Comparison of ENCODE assay signal across 21 mouse cellular contexts in genomic region chr8:104437494-104438135, GRCm38 (mm10). TPM values are rescaled to one million over a fixed set of nuclear protein-coding genes. Genes with fewer than 3 reads are reported as not detected.
DNase-seq lines count a peak whose midpoint lies in the region; ATAC-seq and TF ChIP-seq lines count a peak whose summit lies in the region.
"Had no signal": no experiment of that assay in that cellular context is flagged by ENCODE, and none has a peak within 500 bp of the region (broad histone marks: within the 10 kb centered on the region; RNA-seq: fewer than 3 reads in every experiment).

No protein-coding gene starts in this region.

- no peak for ATAC-seq in intestine, embryonic 14.5 days (replicated peaks; ENCODE audit: low FRiP score, low TSS enrichment, low read depth)
- no peak for ATAC-seq in intestine, embryonic 15.5 days
- ATAC-seq in midbrain, embryonic 11.5 days (ENCODE audit: low FRiP score): no peak
- no peak for ATAC-seq in midbrain, embryonic 16.5 days
- no peak for ATAC-seq in stomach, postnatal 0 days (ENCODE audit: low FRiP score, low TSS enrichment)
- no peak for ATAC-seq in kidney, embryonic 14.5 days (ENCODE audit: low FRiP score, low TSS enrichment)
- ATAC-seq: forebrain, embryonic 14.5 days; hindbrain, embryonic 16.5 days; inflammation-experienced regulatory T-cells, adult 6 months had no signal

- no peak overlapping the region for H3K4me3 ChIP-seq in intestine, embryonic 14.5 days (ENCODE audit: low read depth, low read length)
- H3K4me3 ChIP-seq in intestine, embryonic 15.5 days (replicated peaks): no peak overlapping the region
- H3K4me3 ChIP-seq in midbrain, embryonic 11.5 days (ENCODE audit: low read depth, low read length): no peak overlapping the region
- no peak overlapping the region for H3K4me3 ChIP-seq in midbrain, embryonic 16.5 days (ENCODE audit: low read depth, low read length)
- H3K4me3 ChIP-seq in stomach, postnatal 0 days (ENCODE audit: low read depth, low read length): no peak overlapping the region
- no peak overlapping the region for H3K4me3 ChIP-seq in kidney, embryonic 14.5 days (ENCODE audit: low read length)
- H3K4me3 ChIP-seq: embryonic facial prominence, embryonic 15.5 days; erythroblast, embryonic 14.5 days; forebrain, embryonic 10.5 days; heart, adult 2 months had no signal

- peaks cover 19% of the 10 kb centered on the region for H3K4me1 ChIP-seq in intestine, embryonic 14.5 days (replicated peaks; ENCODE audit: control insufficient read depth, insufficient read depth, low read length)
- peaks cover 16% of the 10 kb centered on the region for H3K4me1 ChIP-seq in intestine, embryonic 15.5 days (replicated peaks)
- peaks cover 12% of the 10 kb centered on the region for H3K4me1 ChIP-seq in midbrain, embryonic 11.5 days (ENCODE audit: control insufficient read depth, insufficient read depth, low read length)
- H3K4me1 ChIP-seq in midbrain, embryonic 16.5 days (ENCODE audit: control insufficient read depth, insufficient read depth, low read length): peaks cover 25% of the 10 kb centered on the region
- H3K4me1 ChIP-seq in stomach, postnatal 0 days (replicated peaks; ENCODE audit: control insufficient read depth, insufficient read depth): peaks cover 2% of the 10 kb centered on the region; the same call in 1 of the 2 replicates
- H3K4me1 ChIP-seq in kidney, embryonic 14.5 days (ENCODE audit: control insufficient read depth, insufficient read depth, low read length): peaks cover 9% of the 10 kb centered on the region

- no peak overlapping the region for H3K9ac ChIP-seq in intestine, embryonic 14.5 days (ENCODE audit: low read length)
- no peak overlapping the region for H3K9ac ChIP-seq in intestine, embryonic 15.5 days
- no peak overlapping the region for H3K9ac ChIP-seq in midbrain, embryonic 11.5 days (ENCODE audit: low read length)
- no peak overlapping the region for H3K9ac ChIP-seq in midbrain, embryonic 16.5 days (ENCODE audit: low read depth, low read length)
- no peak overlapping the region for H3K9ac ChIP-seq in stomach, postnatal 0 days (ENCODE audit: low read length)
- H3K9ac ChIP-seq in kidney, embryonic 14.5 days (ENCODE audit: low read depth, low read length): no peak overlapping the region
- H3K9ac ChIP-seq: embryonic facial prominence, embryonic 15.5 days had no signal

- TF ChIP-seq EP300 in stomach, postnatal 0 days (optimal IDR thresholded peaks at IDR 0.05): no peak

- H3K4me2 ChIP-seq in intestine, embryonic 14.5 days (ENCODE audit: low read length): no peak overlapping the region
- no peak overlapping the region for H3K4me2 ChIP-seq in intestine, embryonic 15.5 days (replicated peaks)
- no peak overlapping the region for H3K4me2 ChIP-seq in midbrain, embryonic 11.5 days
- H3K4me2 ChIP-seq in midbrain, embryonic 16.5 days (ENCODE audit: low read length): no peak overlapping the region
- H3K4me2 ChIP-seq in stomach, postnatal 0 days (replicated peaks; ENCODE audit: low read depth): no peak overlapping the region
- no peak overlapping the region for H3K4me2 ChIP-seq in kidney, embryonic 14.5 days (replicated peaks; ENCODE audit: low read depth, low read length)
- H3K4me2 ChIP-seq: embryonic facial prominence, embryonic 15.5 days; heart, embryonic 11.5 days had no signal

- no peak overlapping the region for H3K27ac ChIP-seq in intestine, embryonic 14.5 days (ENCODE audit: low read depth)
- no peak overlapping the region for H3K27ac ChIP-seq in intestine, embryonic 15.5 days
- H3K27ac ChIP-seq in midbrain, embryonic 11.5 days (ENCODE audit: low read depth, low read length): no peak overlapping the region
- H3K27ac ChIP-seq in midbrain, embryonic 16.5 days (ENCODE audit: low read length): no peak overlapping the region
- no peak overlapping the region for H3K27ac ChIP-seq in stomach, postnatal 0 days (replicated peaks)
- H3K27ac ChIP-seq in kidney, embryonic 14.5 days (ENCODE audit: low read depth, low read length): no peak overlapping the region
- H3K27ac ChIP-seq: forebrain, embryonic 10.5 days had no signal

- H3K27me3 ChIP-seq in intestine, embryonic 14.5 days (replicated peaks; ENCODE audit: control insufficient read depth, insufficient read depth, low read length): no peaks in the 10 kb centered on the region
- no peaks in the 10 kb centered on the region for H3K27me3 ChIP-seq in intestine, embryonic 15.5 days (replicated peaks)
- no peaks in the 10 kb centered on the region for H3K27me3 ChIP-seq in midbrain, embryonic 11.5 days (ENCODE audit: control insufficient read depth, insufficient read depth, low read length)
- no peaks in the 10 kb centered on the region for H3K27me3 ChIP-seq in midbrain, embryonic 16.5 days (ENCODE audit: control insufficient read depth, insufficient read depth, low read depth, low read length)
- H3K27me3 ChIP-seq in stomach, postnatal 0 days (ENCODE audit: control insufficient read depth, insufficient read depth, low read length): no peaks in the 10 kb centered on the region
- H3K27me3 ChIP-seq in kidney, embryonic 14.5 days (ENCODE audit: control insufficient read depth, insufficient read depth, low read length): no peaks in the 10 kb centered on the region
- H3K27me3 ChIP-seq: embryonic facial prominence, embryonic 15.5 days had no signal

- no peak for TF ChIP-seq CTCF in stomach, postnatal 0 days (IDR thresholded peaks at IDR 0.05; ENCODE audit: low read depth)

- peaks cover 76% of the 10 kb centered on the region for H3K36me3 ChIP-seq in intestine, embryonic 14.5 days (ENCODE audit: control insufficient read depth, insufficient read depth, low read length)
- H3K36me3 ChIP-seq in intestine, embryonic 15.5 days: peaks cover 27% of the 10 kb centered on the region
- peaks cover 35% of the 10 kb centered on the region for H3K36me3 ChIP-seq in midbrain, embryonic 11.5 days (ENCODE audit: control insufficient read depth, insufficient read depth, low read length)
- peaks cover 48% of the 10 kb centered on the region for H3K36me3 ChIP-seq in midbrain, embryonic 16.5 days (ENCODE audit: control insufficient read depth, insufficient read depth, low read length)
- H3K36me3 ChIP-seq in stomach, postnatal 0 days (ENCODE audit: control insufficient read depth, insufficient read depth, low read length): peaks cover 29% of the 10 kb centered on the region
- peaks cover 78% of the 10 kb centered on the region for H3K36me3 ChIP-seq in kidney, embryonic 14.5 days (ENCODE audit: control insufficient read depth, insufficient read depth, low read length)

- 86% methylated on average over 13 of the region's 13 CpGs for WGBS in intestine, embryonic 14.5 days
- 87% methylated on average over 13 of the region's 13 CpGs for WGBS in intestine, embryonic 15.5 days
- 93% methylated on average over 13 of the region's 13 CpGs for WGBS in midbrain, embryonic 11.5 days
- WGBS in midbrain, embryonic 16.5 days: 96% methylated on average over 13 of the region's 13 CpGs
- 88% methylated on average over 13 of the region's 13 CpGs for WGBS in stomach, postnatal 0 days
- 94% methylated on average over 13 of the region's 13 CpGs for WGBS in kidney, embryonic 14.5 days

- peak; percentile 26 to 60 for DNase-seq in frontal cortex, postnatal 36 days (ENCODE audit: low spot score in 2 of 2)
- DNase-seq in frontal cortex, postnatal 25 days (ENCODE audit: low spot score in 2 of 2): no peak
- DNase-seq in intestine, embryonic 14.5 days (ENCODE audit: low spot score): peak; percentile 10
- DNase-seq in midbrain, embryonic 11.5 days (ENCODE audit: low spot score, missing footprints): peak; percentile 68
- DNase-seq in stomach, postnatal 0 days (ENCODE audit: low spot score): peak; percentile 9
- DNase-seq: adrenal gland, adult 2 months; adrenal gland, postnatal 25 days; cerebellum, adult 9-11 months; embryo, embryonic 11 days; gastrocnemius, postnatal 10 days; heart, adult 2 months had no signal

- H3K9me3 ChIP-seq in intestine, embryonic 14.5 days (ENCODE audit: control insufficient read depth, low read length): no peaks in the 10 kb centered on the region
- no peaks in the 10 kb centered on the region for H3K9me3 ChIP-seq in intestine, embryonic 15.5 days
- no peaks in the 10 kb centered on the region for H3K9me3 ChIP-seq in midbrain, embryonic 11.5 days (ENCODE audit: control insufficient read depth, low read length)
- no peaks in the 10 kb centered on the region for H3K9me3 ChIP-seq in midbrain, embryonic 16.5 days (replicated peaks; ENCODE audit: control insufficient read depth, low read length, poor library complexity, severe bottlenecking)
- no peaks in the 10 kb centered on the region for H3K9me3 ChIP-seq in stomach, postnatal 0 days (ENCODE audit: control insufficient read depth, low read length)
- H3K9me3 ChIP-seq in kidney, embryonic 14.5 days (ENCODE audit: control insufficient read depth, low read length): no peaks in the 10 kb centered on the region
- H3K9me3 ChIP-seq: embryonic facial prominence, embryonic 15.5 days; forebrain, embryonic 10.5 days had no signal

RNA-seq across cellular contexts. Expression of gene Dync1li2, which starts 5.2 kb away (rescaled TPM):
- 46.1 and 55.3 TPM in 2 replicates for polyA plus RNA-seq in intestine, embryonic 14.5 days (2014; fragmentation: Nextera tagmentation; extraction: Ambion mirVana)
- 46.0 and 46.1 TPM in 2 replicates for polyA plus RNA-seq in intestine, embryonic 15.5 days (2015; fragmentation: Nextera tagmentation; extraction: Ambion mirVana)
- 87.6 and 98.2 TPM in 2 replicates for polyA plus RNA-seq in midbrain, embryonic 11.5 days (2014; fragmentation: Nextera tagmentation; extraction: Ambion mirVana)
- 114 and 136 TPM in 2 replicates for polyA plus RNA-seq in midbrain, embryonic 16.5 days (2015; fragmentation: Nextera tagmentation; extraction: Ambion mirVana)
- 31.9 and 33.0 TPM in 2 replicates for polyA plus RNA-seq in stomach, postnatal 0 days (2015; fragmentation: Nextera tagmentation; extraction: Ambion mirVana)
- 25.8 and 56.6 TPM in 2 replicates for polyA plus RNA-seq in kidney, embryonic 14.5 days (2014; fragmentation: Nextera tagmentation; extraction: Ambion mirVana)

RNA-seq across cellular contexts. Expression of gene Cmtm4, which starts 42.0 kb away (rescaled TPM):
- 7.0 and 7.5 TPM in 2 replicates for polyA plus RNA-seq in intestine, embryonic 14.5 days (2014; fragmentation: Nextera tagmentation; extraction: Ambion mirVana)
- 6.3 and 6.9 TPM in 2 replicates for polyA plus RNA-seq in intestine, embryonic 15.5 days (2015; fragmentation: Nextera tagmentation; extraction: Ambion mirVana)
- 2.2 and 2.6 TPM in 2 replicates for polyA plus RNA-seq in midbrain, embryonic 11.5 days (2014; fragmentation: Nextera tagmentation; extraction: Ambion mirVana)
- 2.7 TPM in 2 replicates for polyA plus RNA-seq in midbrain, embryonic 16.5 days (2015; fragmentation: Nextera tagmentation; extraction: Ambion mirVana)
- polyA plus RNA-seq in stomach, postnatal 0 days (2015; fragmentation: Nextera tagmentation; extraction: Ambion mirVana): 4.6 and 4.8 TPM in 2 replicates
- 5.6 and 6.4 TPM in 2 replicates for polyA plus RNA-seq in kidney, embryonic 14.5 days (2014; fragmentation: Nextera tagmentation; extraction: Ambion mirVana)

Comparison
In these comparisons a context has a peak if more than half of its experiments do, and no peak if none do; other contexts are left out.
1. DNase-seq: peak in frontal cortex, postnatal 36 days (2 of 2), intestine, embryonic 14.5 days (single experiment), midbrain, embryonic 11.5 days (single experiment) and stomach, postnatal 0 days (single experiment); none in frontal cortex, postnatal 25 days (0 of 2).